Mouse (Mus musculus): ENCODE data around the gene Dyrk1a.
A peak's percentile ranks its signal among the peaks of the same experiment; 100 is the strongest.

Gene Dyrk1a

DNA sequence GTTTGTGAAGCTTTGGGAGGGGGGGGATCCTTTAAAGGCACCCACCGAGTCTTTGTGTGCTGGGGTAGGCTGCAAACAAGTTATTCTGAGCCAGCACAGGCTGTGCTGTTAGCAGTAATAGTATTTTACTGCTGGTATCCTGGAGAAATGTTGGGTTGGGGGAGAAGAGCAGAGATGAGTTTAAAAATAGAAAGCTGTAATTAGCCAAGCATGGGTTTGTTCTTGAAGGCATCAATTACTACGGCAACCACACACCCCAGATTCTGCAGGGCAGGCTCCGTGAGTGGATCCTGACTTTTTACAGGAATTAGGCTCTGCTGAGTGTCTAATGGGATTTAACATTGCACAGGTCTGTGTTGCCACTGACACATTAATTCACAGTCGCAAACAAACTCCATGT lies 149.1 kb downstream of the Dyrk1a start:
- DNase-seq (ENCODE audit: low read depth), result no peak

DNA sequence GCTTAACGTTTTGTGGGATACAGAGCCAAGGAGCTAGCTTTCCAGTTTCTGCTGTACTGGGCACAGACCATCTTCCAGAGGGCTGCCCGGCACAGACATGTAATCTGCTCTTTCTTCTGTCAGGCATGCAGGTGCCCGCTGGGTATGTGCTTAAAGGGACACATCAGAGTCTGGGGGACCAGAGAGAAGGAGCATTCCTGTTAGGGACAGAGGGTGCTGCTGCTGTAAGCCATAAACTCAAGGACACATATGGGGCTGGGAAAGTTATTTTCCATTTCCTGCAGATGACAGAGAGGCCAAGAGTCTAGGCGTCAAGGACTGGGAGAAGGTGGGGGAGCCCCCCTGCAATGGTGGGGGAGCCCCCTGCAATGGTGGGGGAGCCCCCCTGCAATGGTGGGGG lies 149.7 kb downstream of the Dyrk1a start:
- no peak for DNase-seq (ENCODE audit: low read depth)

DNA sequence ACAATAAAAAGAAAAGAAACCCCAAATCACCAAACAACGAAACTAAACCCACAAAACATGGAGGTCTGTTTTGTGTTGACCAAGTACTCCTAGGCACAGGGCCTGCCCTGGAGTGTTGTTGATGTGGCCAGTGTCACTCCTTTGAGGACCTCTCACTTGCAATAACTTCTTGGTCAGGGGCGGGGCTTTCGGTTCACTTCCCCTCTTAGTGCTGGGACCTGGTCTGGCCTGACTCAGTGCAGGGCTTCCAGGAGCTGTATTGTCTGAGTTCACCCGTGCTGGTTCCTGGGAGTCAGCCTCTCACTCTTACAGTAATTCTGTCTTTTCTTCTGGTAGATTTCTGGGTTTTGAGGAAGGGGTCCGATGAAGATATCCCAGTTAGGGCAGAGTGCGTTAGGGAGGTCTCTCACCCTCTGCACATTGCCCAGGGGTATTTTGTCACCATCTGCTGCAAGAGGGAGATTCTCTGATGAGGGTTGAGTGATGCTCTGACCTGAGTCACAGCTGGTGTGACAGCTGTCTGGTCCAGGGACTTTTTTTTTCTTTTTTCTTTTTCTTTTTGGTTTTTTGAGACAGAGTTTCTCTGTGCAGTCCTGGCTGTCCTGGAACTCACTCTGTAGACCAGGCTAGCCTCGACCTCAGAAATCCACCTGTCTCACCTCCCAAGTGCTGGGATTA lies 150.8 kb downstream of the Dyrk1a start:
- no peak for DNase-seq (ENCODE audit: low read depth)

DNA sequence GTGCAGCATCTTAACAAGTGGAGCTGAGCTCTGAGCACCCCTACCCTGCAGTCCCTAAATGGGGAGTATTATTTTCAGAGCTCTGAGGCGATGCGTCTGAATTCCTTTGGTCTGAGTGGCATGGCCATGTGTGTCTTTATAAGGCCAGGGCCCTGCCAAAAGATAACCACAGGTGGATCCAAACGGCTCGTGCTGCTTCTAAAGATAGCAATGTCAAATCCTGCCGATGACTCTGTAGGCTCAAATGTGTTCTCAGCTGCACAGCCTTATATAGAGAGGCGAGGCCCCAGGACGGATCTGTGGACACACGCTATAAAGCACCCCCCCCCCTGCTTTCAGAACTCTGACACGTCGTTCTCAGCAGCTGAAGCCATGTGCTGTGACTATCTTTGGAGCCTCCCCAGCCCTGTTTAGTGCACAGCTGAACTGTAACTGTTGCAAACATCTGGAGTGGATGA lies 151.8 kb downstream of the Dyrk1a start:
- DNase-seq (ENCODE audit: low read depth), result no peak

DNA sequence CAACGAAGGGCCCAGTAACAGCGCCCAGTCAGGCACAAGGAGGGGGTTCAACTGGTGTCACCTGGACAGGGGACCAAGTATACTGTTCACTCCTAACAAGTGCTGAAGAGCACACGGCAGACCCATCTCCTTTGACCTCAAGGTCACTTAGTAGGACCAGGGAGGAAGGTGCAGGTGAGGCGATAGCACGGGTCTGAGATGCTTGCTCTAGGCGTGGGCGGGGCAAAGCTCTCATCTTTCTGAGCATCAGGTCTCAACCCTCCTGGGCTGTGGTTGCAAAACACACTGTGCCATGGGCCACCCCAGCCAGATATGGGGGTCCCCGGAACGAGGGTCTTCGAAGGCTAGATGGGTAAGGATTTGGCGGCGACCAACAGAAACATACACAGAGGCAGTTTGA lies 153.1 kb downstream of the Dyrk1a start:
- DNase-seq (ENCODE audit: low read depth), result no peak

DNA sequence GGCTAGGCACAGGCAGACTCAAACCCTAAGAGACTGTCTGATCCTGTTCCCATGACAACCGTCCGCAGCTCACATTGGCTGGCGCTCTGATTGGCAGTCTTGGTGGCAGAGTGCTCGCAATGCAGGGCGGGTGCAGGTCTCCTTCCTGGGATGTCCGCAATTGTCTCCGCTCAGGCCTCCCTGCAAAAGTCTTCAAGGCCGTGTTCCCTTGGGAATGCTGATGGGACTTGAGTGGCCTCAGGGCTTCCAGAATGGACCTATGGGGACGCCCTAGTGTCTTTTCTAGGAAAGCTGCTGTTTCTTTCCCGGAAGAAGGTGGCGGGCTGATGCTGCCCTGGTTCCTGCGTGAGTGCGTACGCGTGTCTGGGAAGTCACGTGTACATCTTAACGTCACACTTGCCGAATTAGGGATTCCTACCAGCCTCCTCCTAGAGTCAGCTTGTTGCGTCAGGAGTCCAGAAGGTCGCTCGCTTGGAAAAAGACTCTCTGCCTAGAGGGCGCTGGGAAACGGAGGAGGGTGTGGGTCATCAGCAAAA lies 154.3 kb downstream of the Dyrk1a start:
- peak; percentile 67 for DNase-seq (ENCODE audit: low read depth)

DNA sequence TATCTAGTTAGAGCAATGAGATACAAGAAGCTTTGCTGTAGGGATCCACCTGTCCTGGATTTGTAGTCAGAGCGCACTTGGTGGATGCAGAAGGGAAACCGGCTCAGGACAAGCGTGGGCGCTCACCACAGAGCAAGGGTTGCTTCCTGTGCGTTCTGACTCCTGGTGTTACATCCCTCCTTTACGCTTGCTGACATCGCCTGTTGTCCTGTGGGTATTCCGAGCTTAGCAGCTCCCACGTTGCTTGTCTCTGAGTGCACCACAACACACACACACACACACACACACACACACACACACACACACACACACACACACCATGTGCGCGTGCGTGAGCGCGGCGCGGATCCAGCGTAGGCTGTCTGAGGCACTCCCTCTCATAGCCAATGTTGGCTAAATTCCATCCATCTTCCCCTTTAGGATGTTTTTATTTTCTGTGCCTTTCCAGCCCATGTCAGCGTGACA lies 155.0 kb downstream of the Dyrk1a start:
- DNase-seq (ENCODE audit: low read depth), result no peak

DNA sequence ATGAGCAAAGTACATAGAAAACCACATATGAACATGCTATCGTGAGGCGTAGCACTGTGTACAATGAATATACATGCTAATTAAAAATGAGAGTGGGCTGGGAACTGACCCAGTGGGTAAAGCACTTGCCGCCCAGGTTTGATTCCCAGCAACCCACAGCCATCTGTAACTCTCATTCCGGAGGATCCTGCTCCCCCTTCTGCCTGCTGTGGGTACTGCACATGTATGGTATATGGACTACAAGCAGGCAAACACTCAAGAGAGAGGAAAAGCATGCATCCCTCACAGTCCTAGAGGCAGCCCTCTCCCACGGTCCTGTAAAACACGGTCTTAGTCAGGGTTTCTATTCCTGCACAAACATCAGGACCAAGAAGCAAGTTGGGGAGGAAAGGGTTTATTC lies 159.4 kb downstream of the Dyrk1a start:
- DNase-seq (ENCODE audit: low read depth), result no peak

DNA sequence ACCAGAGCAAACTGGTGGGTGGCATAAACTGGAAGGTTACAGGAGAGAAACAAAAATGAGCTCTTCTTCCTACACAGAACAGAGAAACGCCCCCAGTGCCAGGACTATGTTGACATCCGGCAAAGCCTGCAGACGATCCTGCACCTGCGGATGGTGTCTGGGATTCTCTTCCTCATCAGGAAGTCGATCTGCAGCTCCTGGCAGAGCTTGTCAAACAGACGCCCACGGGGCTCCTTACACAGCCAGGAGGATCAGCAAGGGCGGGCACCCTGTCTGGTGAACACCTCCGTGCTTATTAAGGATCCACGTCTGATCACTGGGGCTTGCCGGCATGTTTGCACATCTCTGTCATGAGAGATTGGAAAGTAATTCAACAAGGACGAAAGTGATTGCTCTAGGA lies 161.2 kb downstream of the Dyrk1a start:
- DNase-seq (ENCODE audit: low read depth), result no peak

DNA sequence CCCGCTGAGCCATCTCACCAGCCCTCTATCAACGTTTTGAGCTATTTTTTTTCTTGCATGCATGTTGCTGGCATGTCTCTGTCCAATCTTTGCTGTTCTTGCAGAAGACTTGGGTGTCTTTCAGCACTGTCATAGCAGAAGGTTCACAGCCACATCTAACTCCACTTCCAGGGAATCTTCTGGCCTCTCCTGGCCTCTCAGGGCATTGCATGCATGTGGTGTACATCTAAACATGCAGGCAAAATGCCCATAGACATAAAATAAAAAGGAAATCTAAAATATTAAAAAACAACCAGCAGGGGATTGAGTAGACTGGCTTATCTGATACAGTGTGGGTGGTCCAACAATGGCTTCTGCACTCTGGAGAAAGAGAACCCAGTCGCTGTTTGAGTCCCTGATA lies 165.7 kb downstream of the Dyrk1a start:
- DNase-seq (ENCODE audit: low read depth), result no peak

DNA sequence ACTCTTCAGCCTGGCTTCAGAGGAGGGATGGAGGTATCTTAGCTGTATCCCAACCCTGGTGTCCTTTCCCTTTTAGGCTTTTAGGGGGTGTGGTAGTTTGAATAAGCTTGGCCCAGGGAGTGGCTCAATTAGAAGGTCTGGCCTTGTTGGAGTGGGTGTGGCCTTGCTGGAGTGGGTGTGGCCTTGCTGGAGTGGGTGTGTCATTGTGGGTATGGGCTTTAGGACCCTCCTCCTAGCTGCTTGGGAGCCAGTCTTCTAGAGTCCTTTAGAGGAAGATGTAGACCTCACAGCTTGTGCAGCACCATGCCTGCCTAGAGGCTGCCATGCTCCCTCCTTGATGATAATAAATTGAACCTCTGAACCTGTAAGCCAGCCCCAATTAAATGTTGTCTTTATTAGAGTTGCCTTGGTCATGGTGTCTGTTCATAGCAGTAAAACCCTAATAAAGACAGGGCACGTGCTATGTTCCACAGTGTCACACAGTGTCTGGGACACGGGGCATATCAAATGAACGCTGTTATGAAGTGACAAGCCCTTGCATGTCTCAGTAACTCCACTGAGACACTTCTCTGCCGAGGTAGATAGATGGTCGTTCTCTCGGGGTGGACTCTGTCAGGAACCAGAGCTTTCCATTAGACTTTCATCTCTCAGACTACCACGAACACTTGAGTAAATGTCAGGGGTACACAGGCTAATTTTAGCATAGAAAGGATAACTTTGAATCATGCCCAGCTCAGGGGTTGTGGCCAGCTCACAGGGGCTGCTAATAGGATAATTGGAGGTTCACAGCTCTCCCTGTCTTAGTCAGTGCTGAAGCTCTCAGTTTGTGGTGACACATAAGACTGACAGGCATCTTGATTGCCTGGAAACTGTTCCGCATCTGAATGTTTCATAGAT lies 166.9 kb downstream of the Dyrk1a start:
- DNase-seq (ENCODE audit: low read depth), result no peak

DNA sequence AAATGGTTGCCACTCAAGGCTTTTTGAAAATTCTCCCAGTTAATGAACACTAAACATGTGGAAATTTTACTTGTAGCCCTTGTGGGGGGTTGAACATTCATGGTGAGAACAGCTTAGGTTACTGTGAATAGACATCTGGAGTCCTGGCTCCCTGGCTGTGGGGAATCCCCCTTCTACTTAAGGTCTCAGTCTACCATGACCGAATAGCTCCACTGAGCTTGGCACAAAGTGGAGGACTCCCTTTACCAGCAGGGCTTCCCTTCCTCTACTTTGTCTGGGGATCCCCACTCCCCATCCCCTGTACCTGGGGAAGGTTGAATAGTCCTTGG lies 167.5 kb downstream of the Dyrk1a start:
- no peak for DNase-seq (ENCODE audit: low read depth)

DNA sequence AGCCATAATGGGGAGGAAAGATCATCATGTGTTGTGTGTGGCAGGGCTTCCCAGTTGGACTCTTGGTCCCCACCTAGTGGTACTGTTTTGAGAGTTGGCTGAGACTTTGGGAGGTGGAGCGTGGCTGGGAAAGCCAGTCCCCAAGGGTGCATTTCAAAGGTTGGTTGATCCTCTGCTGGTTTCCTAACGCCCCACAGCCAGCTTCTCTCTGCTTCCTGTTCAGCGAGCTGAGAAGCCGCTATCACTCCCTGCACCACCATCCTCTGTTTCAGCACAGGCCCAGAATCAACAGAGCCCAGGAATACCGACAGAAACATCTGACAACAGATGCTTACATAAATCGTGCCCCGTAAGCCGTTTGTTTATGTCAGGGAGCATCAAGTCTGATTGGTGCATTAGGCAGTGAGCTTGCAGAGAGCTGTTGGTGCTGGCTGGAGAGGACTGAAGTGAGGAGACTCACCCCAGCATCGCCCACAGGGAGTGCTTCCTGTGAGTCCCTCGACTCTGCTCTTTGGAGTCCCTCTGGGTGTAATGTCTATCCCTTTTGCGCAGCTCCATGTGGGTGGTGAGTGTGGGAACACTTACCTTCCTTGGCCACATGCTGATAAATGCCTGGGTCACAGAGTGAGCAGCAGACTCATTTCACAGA lies 174.2 kb downstream of the Dyrk1a start:
- peak; percentile 75 for DNase-seq (ENCODE audit: low read depth)

DNA sequence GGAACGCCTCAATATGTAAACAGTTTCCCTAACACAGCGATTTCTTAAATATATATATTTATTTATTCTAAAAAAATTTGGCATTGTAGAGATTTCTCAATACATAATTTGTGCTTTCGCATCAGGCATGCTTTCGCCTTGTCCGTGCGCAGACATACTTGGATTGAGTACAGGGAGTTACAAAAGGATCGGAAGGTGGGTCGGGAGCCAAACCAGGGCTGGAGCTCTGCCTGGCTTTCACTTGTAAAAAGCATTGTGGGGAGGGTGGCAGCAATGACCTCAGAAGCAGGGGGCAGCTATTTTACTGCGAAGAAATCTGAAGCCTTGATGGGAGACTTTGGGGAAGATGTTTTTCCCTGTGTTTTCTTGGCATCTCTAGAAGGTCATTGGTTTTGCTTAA lies 175.2 kb downstream of the Dyrk1a start:
- DNase-seq (ENCODE audit: low read depth), result peak; percentile 79
